Mouse (Mus musculus) G1E (cell line): ENCODE measurements around the gene Prpf8. TPM values are rescaled to one million over a fixed set of nuclear protein-coding genes. Genes with fewer than 3 reads are reported as not detected.

Source experiments
- ATAC-seq: 2 replicates; pipeline ENCODE4 v1.8.0; 2016; ENCODE audit warnings: mild to moderate bottlenecking; ENCODE audit not compliant: insufficient number of reproducible peaks, poor library complexity, low FRiP score, severe bottlenecking; ENCODE audit errors: extremely low read depth
- DNase-seq: peaks from one replicate; pipeline ENCODE4 v3.0.0; 2012; ENCODE audit warnings: low spot score
- H3K27me3 ChIP-seq: 2 replicates; pipeline ENCODE4 v1.6.1; 2012; ENCODE audit warnings: mild to moderate bottlenecking, low read length, inconsistent platforms; ENCODE audit not compliant: insufficient read depth
- H3K36me3 ChIP-seq: replicated peaks from 2 replicates; pipeline ENCODE3; 2012; ENCODE audit warnings: mild to moderate bottlenecking, inconsistent platforms
- H3K4me1 ChIP-seq: 2 replicates; pipeline ENCODE4 v1.6.1; 2012; ENCODE audit warnings: low read depth, low read length, inconsistent platforms, mixed read lengths; ENCODE audit not compliant: insufficient read depth
- H3K4me3 ChIP-seq: 2 replicates; pipeline ENCODE4 v1.5.1; 2012; ENCODE audit warnings: low read depth, mild to moderate bottlenecking, inconsistent platforms, low read length, moderate library complexity, mixed read lengths
- H3K9me3 ChIP-seq: replicated peaks from 2 replicates; pipeline ENCODE4 v1.6.1; 2012; ENCODE audit warnings: inconsistent platforms
- CTCF ChIP-seq: IDR thresholded peaks from 2 replicates; pipeline ENCODE4 v1.5.1; 2012; ENCODE audit warnings: low read depth, low read length, inconsistent platforms, mixed read lengths
- GATA1 ChIP-seq: IDR thresholded peaks from 2 replicates; pipeline ENCODE4 v1.6.1; 2012; ENCODE audit warnings: borderline replicate concordance, low read length, inconsistent platforms, mixed read lengths
- GATA2 ChIP-seq: IDR thresholded peaks from 2 replicates; pipeline ENCODE4 v1.6.1; 2012; ENCODE audit warnings: low read depth, low read length, inconsistent platforms, borderline replicate concordance
- POLR2AphosphoS5 ChIP-seq: IDR thresholded peaks from 2 replicates; pipeline ENCODE4 v1.6.1; 2012; ENCODE audit warnings: low read depth, low read length, inconsistent platforms; ENCODE audit not compliant: insufficient replicate concordance
- TAL1 ChIP-seq: conservative IDR thresholded peaks from 2 replicates; pipeline ENCODE4 v1.6.1; 2012; ENCODE audit warnings: low read depth, low read length, inconsistent platforms, mixed read lengths
- polyA plus RNA-seq: library from polyadenylated mRNA; stranded (reverse); fragments of >175 nt; gene quantifications from 2 replicates; pipeline ENCODE4 v1.2.3, GENCODE M21; 2012
- total RNA-seq, 2 experiments: library from RNA; stranded (forward) in 1 of 2; stranded (reverse) in 1 of 2; fragments of 200-1000 nt in 1 of 2; fragments of >200 nt in 1 of 2; fragmentation: Nextera tagmentation in 1 of 2; gene quantifications; 2 replicates each; pipeline ENCODE4 v1.2.3; 2014 to 2017

Gene Prpf8
- total and polyA plus RNA-seq, 3 experiments, result 90.1 to 539 (median 150) TPM

DNA sequence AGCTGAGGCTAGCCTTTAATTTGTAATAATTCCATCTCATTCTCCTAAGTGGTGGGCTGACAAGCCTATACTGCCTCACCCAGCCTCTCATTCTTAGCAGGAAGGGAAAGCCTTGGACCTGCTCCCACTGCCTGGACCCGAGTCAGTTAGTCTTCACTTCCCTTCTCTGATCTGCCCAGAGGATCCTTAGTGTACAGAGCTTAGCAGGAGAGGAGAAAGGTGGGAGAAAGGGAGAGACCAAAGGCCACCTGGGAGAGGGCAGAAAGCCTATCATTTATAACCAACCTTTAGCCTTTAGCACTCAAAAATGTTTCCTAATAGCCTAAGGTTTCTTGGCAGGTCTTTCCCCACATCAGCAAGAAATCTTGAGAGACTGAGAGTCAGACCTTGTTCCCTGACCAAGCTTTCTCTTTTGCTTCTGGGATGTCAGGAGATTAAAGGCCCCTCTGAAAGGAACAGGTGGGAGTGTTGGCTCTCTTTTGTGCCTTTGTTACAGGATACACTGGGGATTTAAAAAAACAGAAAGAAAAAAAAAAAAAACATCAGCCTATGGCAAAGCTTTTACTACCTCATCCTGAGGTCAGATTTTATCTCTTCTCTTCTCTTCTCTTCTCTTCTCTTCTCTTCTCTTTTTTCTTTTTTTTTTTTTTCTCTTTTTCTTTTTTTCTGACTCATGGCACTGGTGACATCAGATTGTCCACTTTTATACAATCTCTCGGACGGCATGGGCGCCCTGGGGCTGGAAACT, 47.8 kb downstream of the Prpf8 start:
- ATAC-seq (no peak), DNase-seq (no peak)
- H3K4me3 ChIP-seq, result no peak overlapping the region; the same call in 1 of the 2 replicates
- peaks cover 76% of the 10 kb centered on the region for H3K4me1 ChIP-seq
- no peaks in the 10 kb centered on the region for H3K9me3 ChIP-seq
- TF ChIP-seq CTCF (no peak), POLR2AphosphoS5 (no peak), TAL1 (no peak), GATA1 (no peak), GATA2 (no peak)
- no peaks in the 10 kb centered on the region for H3K27me3 ChIP-seq
- H3K36me3 ChIP-seq, result peaks cover 36% of the 10 kb centered on the region

DNA sequence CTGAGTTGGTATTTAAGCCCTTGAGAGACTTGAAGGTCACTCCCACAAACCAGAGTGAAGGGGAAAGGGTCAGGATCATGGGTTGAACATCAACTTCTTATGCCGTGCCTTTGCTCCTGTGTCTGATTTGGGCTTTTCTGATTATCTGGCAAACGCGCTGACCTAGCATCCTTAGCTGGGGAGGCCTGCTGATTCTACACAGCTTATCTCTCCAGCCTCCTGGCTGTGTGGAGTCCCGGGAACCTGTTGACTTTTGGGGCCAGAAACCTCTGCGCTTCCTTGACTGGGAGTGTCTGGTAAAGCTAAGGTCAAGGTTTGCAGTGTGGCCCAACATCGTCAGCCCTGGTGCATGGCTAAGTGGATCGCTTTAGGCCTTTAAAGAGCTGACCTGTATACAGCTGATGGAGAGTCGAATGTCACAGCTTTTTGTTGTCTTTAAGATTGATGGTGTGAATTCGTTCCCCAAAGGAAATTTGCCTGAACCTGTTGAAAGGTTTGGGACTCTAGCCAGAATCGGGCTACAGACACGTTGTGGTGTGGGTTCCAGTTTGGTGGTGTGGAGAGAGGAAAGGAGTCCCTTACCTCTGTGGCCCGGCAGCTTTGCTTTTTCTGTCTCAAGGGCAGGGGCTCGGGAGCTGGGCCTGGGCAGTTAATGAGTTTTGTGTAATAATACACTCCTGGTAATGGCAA, 48.6 kb downstream of the Prpf8 start:
- Histone ChIP-seq H3K9me3 (no peaks in the 10 kb centered on the region), H3K4me1 (peaks cover 72% of the 10 kb centered on the region), H3K4me3 (no peak overlapping the region; the same call in 1 of the 2 replicates), H3K36me3 (peaks cover 39% of the 10 kb centered on the region), H3K27me3 (no peaks in the 10 kb centered on the region)
- DNase-seq (no peak), ATAC-seq (no peak)
- TF ChIP-seq TAL1, result no peak
- no peak for TF ChIP-seq POLR2AphosphoS5
- TF ChIP-seq CTCF, result no peak
- no peak for TF ChIP-seq GATA2
- no peak for TF ChIP-seq GATA1

DNA sequence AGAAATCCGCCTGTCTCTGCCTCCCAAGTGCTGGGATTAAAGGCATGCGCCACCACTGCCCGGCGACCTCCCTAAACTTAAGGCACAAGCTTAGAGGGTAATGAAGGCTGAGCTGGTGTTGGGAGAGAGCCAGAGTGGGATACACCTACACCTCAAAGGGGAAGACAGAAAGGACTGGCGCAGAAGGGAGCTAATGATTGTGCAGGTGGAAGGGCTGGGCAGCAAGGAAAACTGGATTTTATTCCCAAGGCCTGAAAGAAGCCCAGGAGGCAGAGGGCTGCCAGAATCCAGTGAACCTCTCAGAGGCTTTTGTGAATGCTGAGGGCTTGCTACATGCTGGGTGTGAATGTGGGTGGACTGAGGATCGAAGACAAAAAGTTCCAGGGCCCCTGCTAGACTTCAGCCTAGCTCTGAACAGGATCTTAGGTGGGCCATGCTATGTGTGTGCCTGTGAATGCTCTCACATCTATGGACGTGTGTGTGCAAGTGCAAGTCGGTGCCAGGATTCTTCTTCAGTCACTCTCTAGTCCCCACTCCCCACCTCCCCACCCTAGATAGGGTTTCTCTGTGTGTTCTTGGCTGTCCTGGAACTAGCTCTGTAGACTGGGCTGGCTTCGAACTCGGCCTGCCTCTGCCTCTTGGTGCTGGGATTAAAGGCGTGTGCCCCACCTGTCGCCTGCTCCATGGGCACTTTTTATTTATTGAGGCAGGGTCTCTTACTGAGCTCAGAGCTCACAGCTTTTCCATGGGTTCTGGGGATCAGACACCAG, 49.8 kb downstream of the Prpf8 start:
- TF ChIP-seq GATA1 (no peak), POLR2AphosphoS5 (no peak), GATA2 (no peak), TAL1 (no peak), CTCF (no peak)
- ATAC-seq (no peak), DNase-seq (no peak)
- Histone ChIP-seq H3K36me3 (peaks cover 51% of the 10 kb centered on the region), H3K27me3 (no peaks in the 10 kb centered on the region), H3K4me1 (peaks cover 73% of the 10 kb centered on the region), H3K4me3 (no peak overlapping the region), H3K9me3 (no peaks in the 10 kb centered on the region)

DNA sequence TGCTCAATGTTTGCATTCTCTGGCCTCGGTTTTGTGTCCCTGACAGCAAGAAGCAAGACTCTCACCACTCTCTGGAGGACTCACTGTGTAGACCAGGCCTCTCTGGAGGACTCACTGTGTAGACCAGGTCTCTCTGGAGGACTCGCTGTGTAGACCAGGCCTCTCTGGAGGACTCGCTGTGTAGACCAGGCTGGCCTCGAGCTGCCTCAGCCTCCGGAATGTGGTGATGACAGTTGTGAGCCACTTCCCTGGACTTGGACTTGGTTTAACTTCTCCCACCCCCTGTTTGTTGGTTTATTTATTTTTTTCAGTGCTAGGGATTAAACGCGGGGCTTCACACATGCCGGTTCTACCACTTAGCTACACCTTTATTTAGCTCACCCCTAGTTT, 50.4 kb downstream of the Prpf8 start:
- no peak for ATAC-seq
- peaks cover 56% of the 10 kb centered on the region for H3K36me3 ChIP-seq
- H3K4me1 ChIP-seq, result peaks cover 70% of the 10 kb centered on the region

DNA sequence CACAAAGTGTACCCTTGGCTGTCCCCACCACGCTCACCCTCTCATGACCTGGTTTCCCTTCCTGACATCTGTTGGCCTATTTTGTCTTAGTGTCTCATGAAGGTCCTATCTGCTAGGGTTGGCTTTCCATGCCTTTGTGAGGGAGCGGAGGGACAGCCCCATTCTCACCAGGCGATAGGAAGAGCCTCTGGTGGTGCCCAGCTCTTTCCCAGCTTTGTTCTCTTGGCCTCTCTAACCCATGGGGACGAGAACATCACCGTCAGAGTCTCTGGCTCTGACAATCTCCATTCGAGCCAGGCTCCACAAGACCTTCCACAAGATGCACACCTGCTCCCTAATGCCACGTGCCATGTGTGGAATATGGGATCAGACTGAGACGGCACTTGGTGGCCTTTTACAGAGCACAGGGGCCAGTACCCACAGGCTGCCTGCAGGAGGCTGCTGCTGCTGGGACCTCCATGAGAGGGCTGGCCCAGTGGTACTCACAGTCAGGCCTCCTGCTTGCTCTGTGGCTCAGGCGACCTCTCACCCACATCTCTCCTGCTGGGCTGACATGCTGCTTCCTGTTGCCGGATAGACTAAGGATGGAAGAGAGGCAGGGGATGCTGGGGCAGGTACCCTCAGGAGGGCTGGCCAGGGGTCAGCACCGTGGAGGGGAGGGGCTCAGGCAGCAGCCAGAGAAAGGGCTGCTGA, 51.0 kb downstream of the Prpf8 start:
- H3K9me3 ChIP-seq, result no peaks in the 10 kb centered on the region
- H3K27me3 ChIP-seq, result no peaks in the 10 kb centered on the region
- H3K4me3 ChIP-seq, result no peak overlapping the region
- TF ChIP-seq GATA1 (no peak), TAL1 (no peak), GATA2 (no peak), POLR2AphosphoS5 (no peak), CTCF (no peak)
- peaks cover 64% of the 10 kb centered on the region for H3K4me1 ChIP-seq
- DNase-seq, result no peak
- H3K36me3 ChIP-seq, result peaks cover 62% of the 10 kb centered on the region
- no peak for ATAC-seq

More for the DNA sequence above, 50.4 kb downstream of the Prpf8 start:
- H3K9me3 ChIP-seq, result no peaks in the 10 kb centered on the region
- no peak for TF ChIP-seq GATA1
- TF ChIP-seq TAL1, result no peak
- TF ChIP-seq POLR2AphosphoS5, result no peak
- no peak for TF ChIP-seq CTCF
- TF ChIP-seq GATA2, result no peak
- no peaks in the 10 kb centered on the region for H3K27me3 ChIP-seq
- no peak overlapping the region for H3K4me3 ChIP-seq
- no peak for DNase-seq
